Mouse (Mus musculus) embryo, embryonic 9.5 days (tissue): ENCODE results near the gene Olfr1100.

Experiments
- DNase-seq: peaks from one replicate; pipeline ENCODE4 v3.0.0-alpha.2; 2017; ENCODE audit errors: extremely low spot score

Gene Olfr1100

GRCm38 (mm10) chr2:86979854-86980253 lies at the start of gene Olfr1100:
TSS of gene Olfr1100 (minus strand) at chr2:86979954.
- DNase-seq: no peak

GRCm38 (mm10) chr2:87026980-87027379 lies 47.2 kb upstream of the Olfr1100 start, which contains the start of gene Olfr1104:
TSS of gene Olfr1104 (minus strand) at chr2:87027080.
- no peak for DNase-seq

- no peak for DNase-seq
Measured at GRCm38 (mm10) chr2:86998098-86998497, 18.3 kb upstream of the Olfr1100 start, which contains the start of gene Olfr1102. TSS of gene Olfr1102 (plus strand) at chr2:86998398.

- no peak for DNase-seq
Measured at GRCm38 (mm10) chr2:86991121-86991520, 11.4 kb upstream of the Olfr1100 start, which contains the start of gene Olfr1101. TSS of gene Olfr1101 (minus strand) at chr2:86991221.

- no peak for DNase-seq
Measured at GRCm38 (mm10) chr2:86960593-86960992, 19.2 kb downstream of the Olfr1100 start, which contains the start of gene Olfr1099. TSS of gene Olfr1099 (minus strand) at chr2:86960693.

GRCm38 (mm10) chr2:86926557-86926956 lies 53.2 kb downstream of the Olfr1100 start:
- DNase-seq: no peak
